Mouse (Mus musculus) lung, postnatal 36 days (tissue): Measurements from ENCODE around the gene Hoxd11.
A peak's percentile ranks its signal among the peaks of the same experiment; 100 is the strongest.

Source experiments
- DNase-seq: peaks from one replicate; pipeline ENCODE4 v3.0.0; 2022; ENCODE audit warnings: mixed read lengths

The Hoxd11 gene

GRCm38 (mm10) chr2:74678891-74679595 is at the start of gene Hoxd11:
Hoxd11 (plus strand) TSS chr2:74679557.
- no peak for DNase-seq

GRCm38 (mm10) chr2:74635412-74635811 is 43.9 kb upstream of the Hoxd11 start:
- no peak for DNase-seq

- DNase-seq, result no peak
Observed at GRCm38 (mm10) chr2:74642431-74642830, 36.9 kb upstream of the Hoxd11 start.

GRCm38 (mm10) chr2:74645631-74646030 is 33.7 kb upstream of the Hoxd11 start:
- DNase-seq, result no peak

GRCm38 (mm10) chr2:74647082-74647864 is 32.1 kb upstream of the Hoxd11 start:
- DNase-seq, result no peak

GRCm38 (mm10) chr2:74652996-74653340 is 26.4 kb upstream of the Hoxd11 start:
- no peak for DNase-seq

- DNase-seq, result no peak
Observed at GRCm38 (mm10) chr2:74653781-74654535, 25.4 kb upstream of the Hoxd11 start.

GRCm38 (mm10) chr2:74654743-74655419 is 24.5 kb upstream of the Hoxd11 start:
- no peak for DNase-seq

- DNase-seq, result peak; percentile 26
Observed at GRCm38 (mm10) chr2:74655420-74655781, 24.0 kb upstream of the Hoxd11 start.

GRCm38 (mm10) chr2:74655821-74656631 is 23.3 kb upstream of the Hoxd11 start:
- DNase-seq, result no peak

GRCm38 (mm10) chr2:74656632-74657021 is 22.7 kb upstream of the Hoxd11 start:
- no peak for DNase-seq

GRCm38 (mm10) chr2:74657251-74658023 is 21.9 kb upstream of the Hoxd11 start:
- no peak for DNase-seq

GRCm38 (mm10) chr2:74658024-74658666 is 21.2 kb upstream of the Hoxd11 start:
- no peak for DNase-seq

- no peak for DNase-seq
Observed at GRCm38 (mm10) chr2:74658667-74659371, 20.5 kb upstream of the Hoxd11 start.

GRCm38 (mm10) chr2:74659507-74660005 is 19.8 kb upstream of the Hoxd11 start, which contains the start of gene Evx2:
Evx2 (minus strand) TSS chr2:74659557.
- no peak for DNase-seq

- no peak for DNase-seq
Observed at GRCm38 (mm10) chr2:74660421-74661375, 18.7 kb upstream of the Hoxd11 start.

GRCm38 (mm10) chr2:74661685-74662084 is 17.7 kb upstream of the Hoxd11 start:
- DNase-seq, result peak; percentile 31

GRCm38 (mm10) chr2:74663291-74663925 is 15.9 kb upstream of the Hoxd11 start:
- DNase-seq, result peak; percentile 66
